9 mouse cellular contexts compared by ENCODE assay signal in the genomic region with DNA sequence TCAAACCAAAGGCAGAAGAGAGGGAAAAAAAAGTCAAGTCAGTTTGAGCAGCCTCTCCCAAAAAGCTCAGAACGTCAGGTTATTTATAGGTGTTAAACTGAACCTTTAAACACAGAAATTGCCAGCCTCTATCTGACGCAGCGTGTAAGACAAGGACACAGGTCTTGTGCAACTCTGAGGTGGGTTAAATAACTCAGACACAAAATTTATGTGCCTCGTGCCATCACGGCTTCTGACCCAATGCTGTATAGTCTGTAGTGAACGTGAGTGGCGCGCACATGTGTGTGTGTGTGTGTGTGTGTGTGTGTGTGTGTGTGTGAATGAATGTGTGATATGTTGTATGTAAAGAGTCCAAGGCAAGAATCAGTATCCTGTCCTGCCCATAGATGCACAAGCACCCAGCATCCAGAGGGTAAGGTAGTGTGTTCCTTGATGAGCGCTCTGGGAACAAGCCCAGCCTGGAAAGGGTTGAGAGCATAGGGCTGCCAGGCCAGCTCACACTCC.
DNase-seq lines count a peak whose midpoint lies in the region; ATAC-seq and TF ChIP-seq lines count a peak whose summit lies in the region.
"Had no signal": no experiment of that assay in that cellular context is flagged by ENCODE, and none has a peak within 500 bp of the region (broad histone marks: within the 10 kb centered on the region; RNA-seq: fewer than 3 reads in every experiment).

No protein-coding gene starts in this region.

- H3K4me3 ChIP-seq in gastrocnemius, adult 2 months = peak overlapping the region; percentile 49
- H3K4me3 ChIP-seq in neural tube, embryonic 11.5 days (ENCODE audit: low read depth, low read length) = no peak overlapping the region
- peak overlapping the region; percentile 33 for H3K4me3 ChIP-seq in limb, embryonic 10.5 days
- H3K4me3 ChIP-seq in stomach, postnatal 0 days (ENCODE audit: low read depth, low read length) = no peak overlapping the region

- no peak for DNase-seq in gastrocnemius, adult 2 months
- DNase-seq in gastrocnemius, adult 18-20 months (ENCODE audit: low spot score) = no peak
- peak; percentile 29 for DNase-seq in neural tube, embryonic 11.5 days (ENCODE audit: low spot score)
- no peak for DNase-seq in neural tube, embryonic 10.5 days (ENCODE audit: extremely low spot score, low spot score)
- DNase-seq in limb, embryonic 10.5 days (ENCODE audit: low spot score) = no peak
- no peak for DNase-seq in stomach, postnatal 0 days (ENCODE audit: low spot score)
- no peak for DNase-seq in cerebellum, adult 8-10 months
- DNase-seq in left cerebral cortex, postnatal 10 days (ENCODE audit: extremely low spot score in 1 of 2, low spot score in 2 of 2) = no peak

- H3K9me3 ChIP-seq in neural tube, embryonic 11.5 days (ENCODE audit: control insufficient read depth, low read length) = no peaks in the 10 kb centered on the region
- H3K9me3 ChIP-seq in limb, embryonic 10.5 days (replicated peaks) = no peaks in the 10 kb centered on the region
- H3K9me3 ChIP-seq in stomach, postnatal 0 days (ENCODE audit: control insufficient read depth, low read length) = no peaks in the 10 kb centered on the region

- H3K9ac ChIP-seq in neural tube, embryonic 11.5 days (ENCODE audit: low read length) = peak overlapping the region; percentile 45
- no peak overlapping the region for H3K9ac ChIP-seq in stomach, postnatal 0 days (ENCODE audit: low read length)
- H3K9ac ChIP-seq: liver, embryonic 14.5 days had no signal

- TF ChIP-seq EP300 in stomach, postnatal 0 days (optimal IDR thresholded peaks at IDR 0.05) = no peak

- peak overlapping the region; percentile 24; the same call in 1 of the 2 replicates for H3K27ac ChIP-seq in gastrocnemius, adult 2 months
- peak overlapping the region; percentile 53; the same call in 1 of the 2 replicates for H3K27ac ChIP-seq in neural tube, embryonic 11.5 days (ENCODE audit: low read depth, low read length)
- H3K27ac ChIP-seq in limb, embryonic 10.5 days = peak overlapping the region; percentile 53
- H3K27ac ChIP-seq in stomach, postnatal 0 days (replicated peaks) = no peak overlapping the region; the same call in 1 of the 2 replicates
- H3K27ac ChIP-seq: liver, embryonic 14.5 days had no signal

- H3K4me2 ChIP-seq in neural tube, embryonic 11.5 days (ENCODE audit: low read depth) = peak overlapping the region; percentile 32; the same call in 1 of the 2 replicates
- peak overlapping the region; percentile 25 for H3K4me2 ChIP-seq in stomach, postnatal 0 days (replicated peaks; ENCODE audit: low read depth)

- 29% methylated on average over 9 of the region's 9 CpGs for WGBS in neural tube, embryonic 11.5 days
- 54% methylated on average over 9 of the region's 9 CpGs for WGBS in limb, embryonic 10.5 days
- WGBS in stomach, postnatal 0 days = 43% methylated on average over 9 of the region's 9 CpGs

- 0 out of 2 replicates have a peak, but pooled peaks have one; percentile 18 for ATAC-seq in neural tube, embryonic 11.5 days (ENCODE audit: insufficient read depth, low FRiP score, low TSS enrichment)
- peak; percentile 34 for ATAC-seq in stomach, postnatal 0 days (ENCODE audit: low FRiP score, low TSS enrichment)

- H3K27me3 ChIP-seq in neural tube, embryonic 11.5 days (ENCODE audit: control insufficient read depth, insufficient read depth, low read length) = no peaks in the 10 kb centered on the region
- peaks cover 33% of the 10 kb centered on the region for H3K27me3 ChIP-seq in limb, embryonic 10.5 days (ENCODE audit: low read depth, poor library complexity, severe bottlenecking)
- no peaks in the 10 kb centered on the region for H3K27me3 ChIP-seq in stomach, postnatal 0 days (ENCODE audit: control insufficient read depth, insufficient read depth, low read length)

- H3K36me3 ChIP-seq in neural tube, embryonic 11.5 days (ENCODE audit: control insufficient read depth, insufficient read depth, low read length) = no peaks in the 10 kb centered on the region
- H3K36me3 ChIP-seq in limb, embryonic 10.5 days = no peaks in the 10 kb centered on the region
- H3K36me3 ChIP-seq in stomach, postnatal 0 days (ENCODE audit: control insufficient read depth, insufficient read depth, low read length) = no peaks in the 10 kb centered on the region

- intact Hi-C loops in gastrocnemius, adult 2 months (cut with DNase I) = loop anchor here (10.0 kb wide), 1 partner anchor 157 kb away; no protein-coding TSS in a partner anchor
- intact Hi-C loops in left cerebral cortex, postnatal 10 days (cut with DNase I) = no loop called here

- no peak for TF ChIP-seq CTCF in gastrocnemius, adult 2 months (IDR thresholded peaks at IDR 0.05)
- TF ChIP-seq CTCF in stomach, postnatal 0 days (IDR thresholded peaks at IDR 0.05; ENCODE audit: low read depth) = no peak

- peaks cover 31% of the 10 kb centered on the region for H3K4me1 ChIP-seq in neural tube, embryonic 11.5 days (ENCODE audit: control insufficient read depth, insufficient read depth, low read length)
- H3K4me1 ChIP-seq in limb, embryonic 10.5 days = peaks cover 50% of the 10 kb centered on the region
- peaks cover 4% of the 10 kb centered on the region; the same call in 1 of the 2 replicates for H3K4me1 ChIP-seq in stomach, postnatal 0 days (replicated peaks; ENCODE audit: control insufficient read depth, insufficient read depth)

Comparison
In these comparisons a context has a peak if more than half of its experiments do, and no peak if none do; other contexts are left out.
1. H3K4me3 ChIP-seq: peak in gastrocnemius, adult 2 months (single experiment) and limb, embryonic 10.5 days (single experiment); none in neural tube, embryonic 11.5 days (single experiment) and stomach, postnatal 0 days (single experiment).